Mouse (Mus musculus) limb, embryonic 14.5 days (tissue): ENCODE results near the gene Ccdc96. TPM values are rescaled to one million over a fixed set of nuclear protein-coding genes. Genes with fewer than 3 reads are reported as not detected.

Experiments
- ATAC-seq: fragments of 200-750 bp; cut with Nextera tagmentation; 2 replicates; pipeline ENCODE4 v1.8.0; 2017; ENCODE audit warnings: low read depth, moderate number of reproducible peaks, moderate TSS enrichment; ENCODE audit not compliant: low FRiP score
- DNase-seq: peaks from one replicate; pipeline ENCODE4 v3.0.0-alpha.2; 2015; ENCODE audit warnings: low spot score
- H3K27ac ChIP-seq: fragments of 300-500 bp; sonication (generic); replicated peaks from 2 replicates; pipeline ENCODE4 v1.5.1; 2014; ENCODE audit warnings: low read depth, mild to moderate bottlenecking, low read length, moderate library complexity, mixed read lengths
- H3K27me3 ChIP-seq: fragments of 300-500 bp; sonication (generic); 2 replicates; pipeline ENCODE4 v1.6.1; 2014; ENCODE audit warnings: low read length, mixed read lengths; ENCODE audit not compliant: control insufficient read depth, insufficient read depth
- H3K36me3 ChIP-seq: fragments of 300-500 bp; sonication (generic); 2 replicates; pipeline ENCODE4 v1.6.1; 2014; ENCODE audit warnings: mild to moderate bottlenecking, low read length, moderate library complexity, mixed read lengths; ENCODE audit not compliant: control insufficient read depth, insufficient read depth
- H3K4me1 ChIP-seq: fragments of 300-500 bp; sonication (generic); 2 replicates; pipeline ENCODE4 v1.6.1; 2014; ENCODE audit warnings: antibody characterized with exemption, low read length, mixed read lengths; ENCODE audit not compliant: control insufficient read depth, insufficient read depth
- H3K4me2 ChIP-seq: fragments of 300-500 bp; sonication (generic); replicated peaks from 2 replicates; pipeline ENCODE4 v1.6.1; 2014; ENCODE audit warnings: low read depth, mild to moderate bottlenecking, low read length, moderate library complexity; ENCODE audit not compliant: severe bottlenecking
- H3K4me3 ChIP-seq: fragments of 300-500 bp; sonication (generic); replicated peaks from 2 replicates; pipeline ENCODE4 v1.5.1; 2014; ENCODE audit warnings: low read length
- H3K9ac ChIP-seq: fragments of 300-500 bp; sonication (generic); 2 replicates; pipeline ENCODE4 v1.6.1; 2014; ENCODE audit warnings: mild to moderate bottlenecking, low read depth, low read length, moderate library complexity; ENCODE audit not compliant: severe bottlenecking
- H3K9me3 ChIP-seq: fragments of 300-500 bp; sonication (generic); 2 replicates; pipeline ENCODE4 v1.6.1; 2016; ENCODE audit warnings: low read length; ENCODE audit not compliant: control insufficient read depth
- POLR2A ChIP-seq: fragments of 200-500 bp; IDR thresholded peaks from 2 replicates; pipeline ENCODE4 v1.8.0; 2012; ENCODE audit warnings: inconsistent platforms, mild to moderate bottlenecking, moderate library complexity, borderline replicate concordance; ENCODE audit not compliant: insufficient read depth, insufficient read length; ENCODE audit errors: extremely low read depth
- WGBS: fragments of 180-500 bp; shearing (Covaris S2); extraction: QIAGEN DNeasy Blood & Tissue Kit; methylation state at CpG from one replicate; pipeline ENCODE4 v1.1.7; 2014; 5-methylcytosine and 5-hydroxymethylcytosine counted together
- polyA plus RNA-seq, 2 experiments: library from polyadenylated mRNA; depleted of rRNA in 1 of 2; stranded (reverse) in 1 of 2; unstranded in 1 of 2; fragments of >200 nt; fragmentation: Nextera tagmentation in 1 of 2; extraction: Ambion mirVana in 1 of 2; gene quantifications; 2 replicates each; pipeline versions ENCODE4 v1.2.1 to v1.2.3; 2012 to 2014

Gene Ccdc96
- polyA plus RNA-seq, 2 experiments, result 0.08 to 0.11 TPM

DNA sequence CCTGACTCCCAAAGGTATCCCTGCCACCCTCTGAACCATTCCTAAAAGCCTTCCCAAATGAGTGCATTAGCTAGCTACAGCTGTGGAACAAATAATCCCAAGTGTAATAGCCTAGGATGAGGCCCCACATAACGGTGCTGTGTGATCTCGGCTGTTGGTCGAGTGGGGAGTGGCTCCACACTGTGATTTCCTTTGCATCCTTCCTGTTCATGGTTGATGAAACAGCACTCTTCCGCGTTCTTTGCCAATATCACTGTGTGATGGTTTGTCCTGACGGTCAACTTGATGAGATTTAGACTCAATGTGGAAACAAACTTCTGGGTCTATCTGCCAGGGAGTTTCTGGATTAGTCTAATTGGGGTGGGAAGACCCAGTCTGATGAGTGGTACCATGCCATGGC is 31.6 kb upstream of the Ccdc96 start:
- H3K9ac ChIP-seq, result no peak overlapping the region
- H3K4me1 ChIP-seq, result no peaks in the 10 kb centered on the region
- no peak overlapping the region for H3K4me3 ChIP-seq
- DNase-seq (no peak), ATAC-seq (no peak)
- H3K36me3 ChIP-seq, result no peaks in the 10 kb centered on the region
- no peak for TF ChIP-seq POLR2A
- H3K4me2 ChIP-seq, result no peak overlapping the region
- WGBS, result 77% methylated on average over 6 of the region's 6 CpGs
- no peaks in the 10 kb centered on the region for H3K27me3 ChIP-seq
- no peaks in the 10 kb centered on the region for H3K9me3 ChIP-seq
- H3K27ac ChIP-seq, result no peak overlapping the region

DNA sequence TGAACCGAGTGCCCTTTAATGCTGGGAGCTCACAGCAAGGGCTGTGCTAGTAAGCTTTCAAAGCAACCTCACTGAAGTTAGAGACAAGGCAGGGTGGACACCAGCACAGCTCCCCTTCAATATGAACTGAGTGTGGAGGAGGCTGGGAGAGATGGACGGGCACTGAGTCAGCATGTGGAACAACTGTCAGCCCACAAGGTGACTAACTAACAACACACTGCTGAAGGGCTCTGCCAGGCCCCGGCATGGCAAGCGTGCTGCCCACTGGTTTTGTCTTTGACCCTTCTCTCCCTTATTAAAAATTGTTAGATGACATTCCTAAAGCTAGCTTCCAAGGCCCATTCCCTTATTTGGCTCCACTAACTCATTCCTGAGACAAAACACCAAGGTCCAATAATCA is 26.7 kb upstream of the Ccdc96 start:
- Histone ChIP-seq H3K4me2 (no peak overlapping the region), H3K9me3 (no peaks in the 10 kb centered on the region), H3K4me3 (no peak overlapping the region), H3K27ac (no peak overlapping the region), H3K36me3 (no peaks in the 10 kb centered on the region), H3K4me1 (no peaks in the 10 kb centered on the region), H3K27me3 (no peaks in the 10 kb centered on the region), H3K9ac (no peak overlapping the region)
- ATAC-seq (no peak), DNase-seq (no peak)
- TF ChIP-seq POLR2A, result no peak
- 68% methylated on average over 4 of the region's 4 CpGs for whole genome bisulfite sequencing

DNA sequence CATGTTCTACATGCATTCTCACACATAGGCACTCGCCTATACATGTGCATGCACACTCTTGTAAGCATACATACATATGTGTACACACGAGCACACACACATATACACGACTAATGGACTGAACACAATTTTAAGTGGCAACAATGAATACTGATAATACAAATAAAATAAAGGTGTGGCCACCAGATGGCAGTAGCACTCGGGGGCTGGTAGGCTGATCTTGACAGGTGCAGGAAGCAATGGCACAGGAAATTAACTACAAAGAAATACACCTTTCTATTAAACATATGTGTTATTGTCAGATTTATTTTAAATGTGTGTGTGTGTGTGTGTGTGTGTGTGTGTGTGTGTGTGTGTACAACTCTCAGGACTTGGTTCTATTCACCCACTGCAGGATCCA is 25.5 kb upstream of the Ccdc96 start:
- WGBS, result 13% methylated on average over 4 of the region's 4 CpGs
- peak; percentile 49 for DNase-seq
- no peak for TF ChIP-seq POLR2A
- no peaks in the 10 kb centered on the region for H3K36me3 ChIP-seq
- no peaks in the 10 kb centered on the region for H3K27me3 ChIP-seq
- no peak overlapping the region for H3K4me3 ChIP-seq
- H3K4me2 ChIP-seq, result no peak overlapping the region
- peaks cover 2% of the 10 kb centered on the region; the same call in 1 of the 2 replicates for H3K4me1 ChIP-seq
- H3K9ac ChIP-seq, result no peak overlapping the region
- no peak for ATAC-seq
- H3K9me3 ChIP-seq, result no peaks in the 10 kb centered on the region
- no peak overlapping the region for H3K27ac ChIP-seq

DNA sequence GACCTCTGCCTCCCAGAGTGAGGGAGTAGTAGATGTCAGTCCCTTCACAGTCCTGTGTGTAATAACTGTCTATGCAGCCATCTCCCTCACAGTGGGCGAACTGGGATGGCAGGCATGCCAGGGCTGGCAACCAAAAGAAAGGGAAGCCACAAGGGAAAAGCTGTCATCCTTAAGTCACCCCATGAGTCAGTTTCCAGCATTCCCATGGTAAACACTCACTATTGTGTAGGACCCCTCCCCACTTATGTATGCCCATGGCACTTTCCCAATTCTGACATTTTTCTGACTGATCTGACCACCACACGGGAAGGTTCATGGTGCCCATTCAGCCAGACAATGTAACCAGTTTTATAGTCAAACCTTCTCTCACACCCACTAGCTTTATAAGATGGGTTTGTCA is 23.7 kb upstream of the Ccdc96 start:
- Histone ChIP-seq H3K9ac (no peak overlapping the region; the same call in 1 of the 2 replicates), H3K9me3 (no peaks in the 10 kb centered on the region), H3K4me2 (no peak overlapping the region), H3K4me3 (no peak overlapping the region), H3K4me1 (peaks cover 5% of the 10 kb centered on the region), H3K27me3 (no peaks in the 10 kb centered on the region), H3K36me3 (no peaks in the 10 kb centered on the region), H3K27ac (no peak overlapping the region)
- ATAC-seq (no peak), DNase-seq (no peak)
- WGBS, result 82% methylated on average over 2 of the region's 2 CpGs
- no peak for TF ChIP-seq POLR2A

DNA sequence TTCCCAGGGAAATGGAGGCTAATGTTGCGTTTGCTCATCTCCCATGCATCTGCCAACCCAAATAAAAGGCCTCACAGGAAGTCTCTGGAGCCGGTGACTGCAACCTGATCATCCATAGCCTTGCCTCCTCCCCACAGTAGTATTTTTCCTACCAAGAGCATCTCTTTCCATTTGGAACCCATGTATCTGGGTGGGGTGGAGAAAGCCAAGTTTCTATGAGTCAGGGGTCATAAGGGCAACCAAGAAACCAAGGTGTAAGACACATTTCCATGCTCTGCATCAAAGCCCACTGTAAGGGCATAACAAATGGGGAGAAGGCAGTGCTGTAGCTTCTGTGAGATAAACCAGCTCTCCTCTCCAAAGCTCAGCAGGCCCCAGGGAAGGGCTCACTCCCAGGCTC is 23.2 kb upstream of the Ccdc96 start:
- H3K27me3 ChIP-seq, result no peaks in the 10 kb centered on the region
- 51% methylated on average over 2 of the region's 2 CpGs for WGBS
- no peaks in the 10 kb centered on the region for H3K36me3 ChIP-seq
- no peak overlapping the region for H3K4me3 ChIP-seq
- H3K9me3 ChIP-seq, result no peaks in the 10 kb centered on the region
- H3K4me2 ChIP-seq, result no peak overlapping the region
- no peak for DNase-seq
- no peak overlapping the region for H3K9ac ChIP-seq
- no peak overlapping the region for H3K27ac ChIP-seq
- TF ChIP-seq POLR2A, result no peak
- no peak for ATAC-seq
- peaks cover 10% of the 10 kb centered on the region for H3K4me1 ChIP-seq

DNA sequence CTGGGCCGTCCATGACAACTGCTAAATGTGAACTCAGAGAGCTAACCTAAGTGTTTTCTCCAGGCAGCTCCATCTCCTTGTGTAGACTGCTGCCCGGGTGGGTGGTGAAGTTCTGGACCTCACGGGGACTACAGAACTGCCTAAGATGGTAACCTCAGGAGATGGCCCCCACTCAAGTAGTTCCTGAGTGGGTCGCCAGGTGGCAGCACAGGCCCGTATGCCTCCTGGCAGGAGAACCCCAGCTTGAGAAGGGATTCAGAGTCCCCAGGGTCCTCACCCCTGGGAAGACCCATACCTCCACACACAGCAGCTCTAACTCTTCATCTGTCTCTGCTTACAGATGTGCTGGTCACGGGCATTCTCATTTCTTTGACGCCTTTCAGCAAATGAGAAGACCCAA is 21.6 kb upstream of the Ccdc96 start:
- no peaks in the 10 kb centered on the region for H3K9me3 ChIP-seq
- no peak overlapping the region for H3K27ac ChIP-seq
- no peak overlapping the region for H3K4me3 ChIP-seq
- no peak overlapping the region for H3K4me2 ChIP-seq
- H3K36me3 ChIP-seq, result no peaks in the 10 kb centered on the region; the same call in 1 of the 2 replicates
- 20% methylated on average over 7 of the region's 7 CpGs for WGBS
- no peaks in the 10 kb centered on the region for H3K27me3 ChIP-seq
- no peak for TF ChIP-seq POLR2A
- ATAC-seq (no peak), DNase-seq (peak; percentile 55)
- H3K9ac ChIP-seq, result no peak overlapping the region
- peaks cover 10% of the 10 kb centered on the region for H3K4me1 ChIP-seq
